ENCODE assay signal across 8 mouse cellular contexts in genomic region chr19:5728631-5729443, GRCm38 (mm10). TPM values are rescaled to one million over a fixed set of nuclear protein-coding genes. Genes with fewer than 3 reads are reported as not detected.
DNase-seq lines count a peak whose midpoint lies in the region; ATAC-seq and TF ChIP-seq lines count a peak whose summit lies in the region.

No protein-coding gene starts in this region.

- H3K4me2 ChIP-seq in intestine, embryonic 15.5 days (replicated peaks), result peak overlapping the region; percentile 90
- peak overlapping the region; percentile 94 for H3K4me2 ChIP-seq in neural tube, embryonic 12.5 days (replicated peaks)

- H3K36me3 ChIP-seq in intestine, embryonic 15.5 days, result peaks cover 5% of the 10 kb centered on the region; the same call in 1 of the 2 replicates
- H3K36me3 ChIP-seq in liver, adult 2 months (ENCODE audit: control insufficient read depth, insufficient read depth, low read length), result no peaks in the 10 kb centered on the region
- peaks cover 17% of the 10 kb centered on the region for H3K36me3 ChIP-seq in neural tube, embryonic 12.5 days

- H3K27me3 ChIP-seq in intestine, embryonic 15.5 days (replicated peaks), result no peaks in the 10 kb centered on the region
- H3K27me3 ChIP-seq in liver, adult 2 months (ENCODE audit: control insufficient read depth, insufficient read depth, low read length), result no peaks in the 10 kb centered on the region
- H3K27me3 ChIP-seq in neural tube, embryonic 12.5 days (replicated peaks), result no peaks in the 10 kb centered on the region

- H3K4me3 ChIP-seq in intestine, embryonic 15.5 days (replicated peaks), result peak overlapping the region; percentile 84
- H3K4me3 ChIP-seq in liver, adult 2 months (ENCODE audit: insufficient read depth, low read depth, low read length), result peak overlapping the region; percentile 88
- H3K4me3 ChIP-seq in neural tube, embryonic 12.5 days, result peak overlapping the region; percentile 91

- peak; percentile 31 for DNase-seq in ovary, adult 18-20 months (ENCODE audit: low spot score)
- no peak for DNase-seq in ovary, postnatal 14 days (ENCODE audit: low spot score)
- DNase-seq in cerebellum, adult 8-10 months, result peak; percentile 61
- peak; percentile 80 for DNase-seq in gastrocnemius, postnatal 14 days
- peak; percentile 61 for DNase-seq in liver, adult 2 months (ENCODE audit: extremely low read depth, low read depth, low spot score)

- no peak for TF ChIP-seq POLR2A in liver, adult 2 months (IDR thresholded peaks at IDR 0.05; ENCODE audit: extremely low read depth, insufficient read depth, low read length)

- peaks cover 62% of the 10 kb centered on the region for H3K4me1 ChIP-seq in intestine, embryonic 15.5 days (replicated peaks)
- H3K4me1 ChIP-seq in liver, adult 2 months (ENCODE audit: control insufficient read depth, insufficient read depth, low read length), result peaks cover 21% of the 10 kb centered on the region
- H3K4me1 ChIP-seq in neural tube, embryonic 12.5 days, result peaks cover 62% of the 10 kb centered on the region

- no peak for TF ChIP-seq CTCF in liver, adult 2 months (IDR thresholded peaks at IDR 0.05; ENCODE audit: low read depth, low read length)

- ATAC-seq in intestine, embryonic 15.5 days, result peak; percentile 31
- peak; percentile 43 for ATAC-seq in neural tube, embryonic 12.5 days (ENCODE audit: low FRiP score, low read depth)
- ATAC-seq in megakaryocyte progenitor cell, adult 5-6 weeks (replicated peaks; ENCODE audit: poor library complexity), result no peak

- WGBS in intestine, embryonic 15.5 days, result 7% methylated on average over 37 of the region's 37 CpGs
- WGBS in liver, adult 2 months, result 4% methylated on average over 37 of the region's 37 CpGs
- 9% methylated on average over 37 of the region's 37 CpGs for WGBS in neural tube, embryonic 12.5 days

- H3K9me3 ChIP-seq in intestine, embryonic 15.5 days, result no peaks in the 10 kb centered on the region
- no peaks in the 10 kb centered on the region for H3K9me3 ChIP-seq in neural tube, embryonic 12.5 days

- no peaks in the 10 kb centered on the region; the same call in 1 of the 2 replicates for H3K79me2 ChIP-seq in liver, adult 2 months (ENCODE audit: control insufficient read depth, insufficient read depth, low read length)

- H3K27ac ChIP-seq in intestine, embryonic 15.5 days, result peak overlapping the region; percentile 89
- peak overlapping the region; percentile 66 for H3K27ac ChIP-seq in liver, adult 2 months (replicated peaks; ENCODE audit: insufficient read depth, low read depth, low read length)
- H3K27ac ChIP-seq in neural tube, embryonic 12.5 days, result peak overlapping the region; percentile 91

- H3K9ac ChIP-seq in intestine, embryonic 15.5 days, result peak overlapping the region; percentile 94
- H3K9ac ChIP-seq in liver, adult 2 months (ENCODE audit: low read depth, low read length), result peak overlapping the region; percentile 89
- peak overlapping the region; percentile 98 for H3K9ac ChIP-seq in neural tube, embryonic 12.5 days

- intact Hi-C loops in gastrocnemius, postnatal 14 days (cut with DNase I; ENCODE audit: low total_unique reads), result no loop called here

RNA-seq across cellular contexts. Expression of gene Fam89b, which starts 0.6 kb away (rescaled TPM):
- total RNA-seq in gastrocnemius, postnatal 14 days (2021), result 10 to 100 TPM; 29.6 to 32.9 TPM
- polyA plus RNA-seq in intestine, embryonic 15.5 days (2015; fragmentation: Nextera tagmentation; extraction: Ambion mirVana), result 68.7 and 69.6 TPM in 2 replicates
- total RNA-seq in liver, adult 2 months (2014; rRNA removed), result 6.8 and 9.9 TPM in 2 replicates
- 51.7 and 56.6 TPM in 2 replicates for polyA plus RNA-seq in liver, adult 2 months (2012; rRNA removed)
- polyA plus RNA-seq in neural tube, embryonic 12.5 days (2016; fragmentation: Nextera tagmentation; extraction: Ambion mirVana), result 193 and 195 TPM in 2 replicates
- total RNA-seq in megakaryocyte progenitor cell, adult 5-6 weeks (2015), result 40.5 and 42.3 TPM in 2 replicates
- 20.3 and 22.9 TPM in 2 replicates for total RNA-seq in megakaryocyte progenitor cell, adult 5-6 weeks (2017)

RNA-seq across cellular contexts. Expression of gene Ehbp1l1, which starts 2.7 kb away (rescaled TPM):
- total RNA-seq in gastrocnemius, postnatal 14 days (2021), result 100 to 1,000 TPM; 246 to 269 TPM
- polyA plus RNA-seq in intestine, embryonic 15.5 days (2015; fragmentation: Nextera tagmentation; extraction: Ambion mirVana), result 38.6 and 40.1 TPM in 2 replicates
- 5.1 and 5.8 TPM in 2 replicates for total RNA-seq in liver, adult 2 months (2014; rRNA removed)
- polyA plus RNA-seq in liver, adult 2 months (2012; rRNA removed), result 5.3 and 8.3 TPM in 2 replicates
- polyA plus RNA-seq in neural tube, embryonic 12.5 days (2016; fragmentation: Nextera tagmentation; extraction: Ambion mirVana), result 10.1 and 10.5 TPM in 2 replicates
- total RNA-seq in megakaryocyte progenitor cell, adult 5-6 weeks (2015), result 7.9 and 8.1 TPM in 2 replicates
- 27.2 and 30.3 TPM in 2 replicates for total RNA-seq in megakaryocyte progenitor cell, adult 5-6 weeks (2017)

RNA-seq across cellular contexts. Expression of gene Ltbp3, which starts 11.9 kb away (rescaled TPM):
- total RNA-seq in gastrocnemius, postnatal 14 days (2021), result 10 to 100 TPM; 57.0 to 66.4 TPM
- polyA plus RNA-seq in intestine, embryonic 15.5 days (2015; fragmentation: Nextera tagmentation; extraction: Ambion mirVana), result 20.7 and 21.7 TPM in 2 replicates
- 1.2 and 2.1 TPM in 2 replicates for total RNA-seq in liver, adult 2 months (2014; rRNA removed)
- 3.4 and 3.6 TPM in 2 replicates for polyA plus RNA-seq in liver, adult 2 months (2012; rRNA removed)
- 10.6 and 12.6 TPM in 2 replicates for polyA plus RNA-seq in neural tube, embryonic 12.5 days (2016; fragmentation: Nextera tagmentation; extraction: Ambion mirVana)
- 6.1 and 7.6 TPM in 2 replicates for total RNA-seq in megakaryocyte progenitor cell, adult 5-6 weeks (2015)
- total RNA-seq in megakaryocyte progenitor cell, adult 5-6 weeks (2017), result 2.7 and 5.6 TPM in 2 replicates

RNA-seq across cellular contexts. Expression of gene Kcnk7, which starts 24.7 kb away (rescaled TPM):
- not detected for total RNA-seq in gastrocnemius, postnatal 14 days (2021)
- 0.29 and 0.43 TPM in 2 replicates for polyA plus RNA-seq in intestine, embryonic 15.5 days (2015; fragmentation: Nextera tagmentation; extraction: Ambion mirVana)
- not detected in 2 replicates for total RNA-seq in liver, adult 2 months (2014; rRNA removed)
- polyA plus RNA-seq in liver, adult 2 months (2012; rRNA removed), result 0.09 TPM in 1 of 2 replicates, not detected in the other
- polyA plus RNA-seq in neural tube, embryonic 12.5 days (2016; fragmentation: Nextera tagmentation; extraction: Ambion mirVana), result 0.19 TPM in 2 replicates
- not detected in 2 replicates for total RNA-seq in megakaryocyte progenitor cell, adult 5-6 weeks (2015)
- 0.14 TPM in 1 of 2 replicates, not detected in the other for total RNA-seq in megakaryocyte progenitor cell, adult 5-6 weeks (2017)

RNA-seq across cellular contexts. Expression of gene Pcnx3, which starts 40.1 kb away (rescaled TPM):
- total RNA-seq in gastrocnemius, postnatal 14 days (2021), result 10 to 100 TPM; 15.3 to 17.6 TPM
- polyA plus RNA-seq in intestine, embryonic 15.5 days (2015; fragmentation: Nextera tagmentation; extraction: Ambion mirVana), result 16.3 and 16.8 TPM in 2 replicates
- 7.6 and 14.0 TPM in 2 replicates for total RNA-seq in liver, adult 2 months (2014; rRNA removed)
- polyA plus RNA-seq in liver, adult 2 months (2012; rRNA removed), result 44.8 and 63.8 TPM in 2 replicates
- 30.3 and 32.4 TPM in 2 replicates for polyA plus RNA-seq in neural tube, embryonic 12.5 days (2016; fragmentation: Nextera tagmentation; extraction: Ambion mirVana)
- 21.6 and 24.5 TPM in 2 replicates for total RNA-seq in megakaryocyte progenitor cell, adult 5-6 weeks (2015)
- total RNA-seq in megakaryocyte progenitor cell, adult 5-6 weeks (2017), result 15.6 and 15.7 TPM in 2 replicates

Comparison
In these comparisons a context has a peak if more than half of its experiments do, and no peak if none do; other contexts are left out.
1. RNA of gene Ehbp1l1, which starts 2.7 kb away (total RNA-seq): 246 to 269 TPM in gastrocnemius, postnatal 14 days; 7.9 to 30.3 TPM in megakaryocyte progenitor cell, adult 5-6 weeks and 5.1 to 5.8 TPM in liver, adult 2 months; every median in the first group is over 4 times any median in the second.
2. RNA of gene Ltbp3, which starts 11.9 kb away (total RNA-seq): 57.0 to 66.4 TPM in gastrocnemius, postnatal 14 days; 2.7 to 7.6 TPM in megakaryocyte progenitor cell, adult 5-6 weeks and 1.2 to 2.1 TPM in liver, adult 2 months; every median in the first group is over 4 times any median in the second.
3. Peak in every context shown above with its lines, with median percentiles within 50 percentile points of each other: H3K27ac ChIP-seq, H3K4me3 ChIP-seq and H3K9ac ChIP-seq.